Mouse (Mus musculus): Measurements from ENCODE around the gene Zdhhc7. TPM values are rescaled to one million over a fixed set of nuclear protein-coding genes. Genes with fewer than 3 reads are reported as not detected.

Gene Zdhhc7
- total and polyA plus RNA-seq, 2 experiments from 2014 or later: 35.2 to 86.8 TPM

DNA sequence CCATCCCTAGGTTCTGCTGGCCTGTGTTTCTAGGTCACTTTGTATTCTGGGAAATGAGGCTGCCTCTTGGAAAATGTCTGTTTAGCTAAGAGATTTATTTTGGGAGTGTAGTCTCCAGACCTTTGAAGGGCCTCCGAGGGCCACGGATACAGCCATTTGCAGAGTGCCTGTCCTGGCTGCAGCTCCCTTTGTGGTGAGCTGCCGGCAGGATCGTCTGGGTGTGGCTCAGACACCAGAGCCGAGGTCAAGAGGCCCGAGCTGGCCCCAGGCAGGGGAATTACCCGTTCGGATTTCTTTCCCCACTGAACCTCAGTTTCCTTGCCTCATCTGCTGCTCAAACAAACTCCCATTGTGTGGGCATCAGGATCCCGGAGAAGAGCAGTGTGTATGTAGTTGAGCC is 65.2 kb downstream of the Zdhhc7 start:
- 22% methylated on average over 9 of the region's 9 CpGs for WGBS
- ATAC-seq (ENCODE audit: insufficient read depth, low read depth) (no peak), DNase-seq (ENCODE audit: low spot score) (no peak)
- Histone ChIP-seq H3K27ac (ENCODE audit: low read depth) (no peak overlapping the region), H3K9me3 (replicated peaks; ENCODE audit: control insufficient read depth, low read length) (no peaks in the 10 kb centered on the region), H3K4me1 (ENCODE audit: control insufficient read depth, insufficient read depth) (peaks cover 23% of the 10 kb centered on the region; the same call in 1 of the 2 replicates), H3K27me3 (ENCODE audit: control insufficient read depth, insufficient read depth, low read length) (peaks cover 6% of the 10 kb centered on the region; the same call in 1 of the 2 replicates), H3K9ac (replicated peaks; ENCODE audit: low read depth, low read length) (no peak overlapping the region), H3K4me3 (ENCODE audit: low read depth, low read length) (no peak overlapping the region), H3K36me3 (replicated peaks; ENCODE audit: control insufficient read depth, insufficient read depth, low read length) (no peaks in the 10 kb centered on the region), H3K4me2 (ENCODE audit: low read depth, low read length) (no peak overlapping the region)
- no peak for TF ChIP-seq EP300 (IDR thresholded peaks at IDR 0.05; ENCODE audit: low read depth)

- Histone ChIP-seq H3K27me3 (ENCODE audit: control insufficient read depth, insufficient read depth, low read length) (peaks cover 6% of the 10 kb centered on the region; the same call in 1 of the 2 replicates), H3K36me3 (replicated peaks; ENCODE audit: control insufficient read depth, insufficient read depth, low read length) (no peaks in the 10 kb centered on the region), H3K4me2 (ENCODE audit: low read depth, low read length) (no peak overlapping the region), H3K9ac (replicated peaks; ENCODE audit: low read depth, low read length) (no peak overlapping the region), H3K9me3 (replicated peaks; ENCODE audit: control insufficient read depth, low read length) (no peaks in the 10 kb centered on the region), H3K27ac (ENCODE audit: low read depth) (peak overlapping the region; percentile 27; the same call in 1 of the 2 replicates), H3K4me1 (ENCODE audit: control insufficient read depth, insufficient read depth) (peaks cover 16% of the 10 kb centered on the region; the same call in 1 of the 2 replicates), H3K4me3 (ENCODE audit: low read depth, low read length) (no peak overlapping the region)
- 65% methylated on average over 6 of the region's 6 CpGs for WGBS
- no peak for ATAC-seq (ENCODE audit: insufficient read depth, low read depth)
- TF ChIP-seq EP300 (IDR thresholded peaks at IDR 0.05; ENCODE audit: low read depth): no peak
- TF ChIP-seq CTCF (IDR thresholded peaks at IDR 0.05; ENCODE audit: low read depth): no peak
- no peak for DNase-seq (ENCODE audit: low spot score)
These were observed 66.8 kb downstream of the Zdhhc7 start for GRCm38 (mm10) chr8:120034471-120034870.

DNA sequence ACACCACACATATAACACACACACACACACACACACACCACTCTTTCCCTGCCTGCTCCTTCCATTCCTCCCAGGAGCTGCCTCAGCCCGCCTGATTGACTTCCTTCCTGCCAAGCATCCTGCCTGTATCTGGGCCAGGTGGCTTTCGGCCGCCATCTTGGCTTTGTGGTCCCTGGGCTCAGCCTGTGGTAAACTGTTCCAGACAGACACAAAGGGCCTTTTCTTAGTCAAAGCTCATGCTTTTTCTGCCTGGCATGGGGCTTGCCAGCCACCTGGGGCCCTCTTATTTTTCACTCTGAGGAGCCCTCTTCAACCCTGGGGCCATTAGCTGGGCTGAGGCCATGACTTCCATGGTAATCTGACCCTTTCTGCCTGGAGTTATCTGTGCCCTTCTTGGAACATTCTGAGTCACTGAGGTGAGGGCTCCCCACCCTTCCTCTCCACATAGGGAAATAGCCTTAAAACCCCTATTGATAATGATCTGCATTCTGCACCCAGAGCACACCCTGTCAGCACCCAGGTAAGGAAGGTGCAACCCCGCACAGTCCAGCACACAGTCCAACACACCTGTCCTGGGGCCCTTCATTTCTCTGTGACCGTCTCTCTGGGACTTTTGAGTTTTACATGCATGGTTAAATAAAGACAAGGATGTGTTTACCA is 68.6 kb downstream of the Zdhhc7 start:
- Histone ChIP-seq H3K36me3 (replicated peaks; ENCODE audit: control insufficient read depth, insufficient read depth, low read length) (no peaks in the 10 kb centered on the region), H3K4me2 (ENCODE audit: low read depth, low read length) (no peak overlapping the region), H3K27me3 (ENCODE audit: control insufficient read depth, insufficient read depth, low read length) (no peaks in the 10 kb centered on the region), H3K9ac (replicated peaks; ENCODE audit: low read depth, low read length) (no peak overlapping the region), H3K9me3 (replicated peaks; ENCODE audit: control insufficient read depth, low read length) (no peaks in the 10 kb centered on the region), H3K4me1 (ENCODE audit: control insufficient read depth, insufficient read depth) (peaks cover 15% of the 10 kb centered on the region; the same call in 1 of the 2 replicates), H3K27ac (ENCODE audit: low read depth) (no peak overlapping the region; the same call in 1 of the 2 replicates), H3K4me3 (ENCODE audit: low read depth, low read length) (no peak overlapping the region)
- DNase-seq (ENCODE audit: low spot score) (no peak), ATAC-seq (ENCODE audit: insufficient read depth, low read depth) (no peak)
- TF ChIP-seq CTCF (IDR thresholded peaks at IDR 0.05; ENCODE audit: low read depth) (no peak), EP300 (IDR thresholded peaks at IDR 0.05; ENCODE audit: low read depth) (no peak)
- 91% methylated on average over 5 of the region's 5 CpGs for WGBS

Other genes with a start within 250 kb of the Zdhhc7 start
- 6.5 and 10.0 TPM in 2 replicates for gene Klhl36, start 239.2 kb downstream of the Zdhhc7 start, total RNA-seq (2014; rRNA removed; ENCODE audit: low replicate concordance)
- 6.7 and 6.9 TPM in 2 replicates for gene Klhl36, start 239.2 kb downstream of the Zdhhc7 start, polyA plus RNA-seq (2015; fragmentation: Nextera tagmentation; extraction: Ambion mirVana)
- gene Usp10, start 191.1 kb downstream of the Zdhhc7 start, total RNA-seq (2014; rRNA removed; ENCODE audit: low replicate concordance): 36.6 and 44.0 TPM in 2 replicates
- gene Usp10, start 191.1 kb downstream of the Zdhhc7 start, polyA plus RNA-seq (2015; fragmentation: Nextera tagmentation; extraction: Ambion mirVana): 47.7 and 54.9 TPM in 2 replicates
- gene Gm20388, start 190.6 kb downstream of the Zdhhc7 start, total RNA-seq (2014; rRNA removed; ENCODE audit: low replicate concordance): 17.3 and 29.1 TPM in 2 replicates
- not detected in 2 replicates for gene Gm20388, start 190.6 kb downstream of the Zdhhc7 start, polyA plus RNA-seq (2015; fragmentation: Nextera tagmentation; extraction: Ambion mirVana)
- gene Crispld2, start 109.0 kb downstream of the Zdhhc7 start, total RNA-seq (2014; rRNA removed; ENCODE audit: low replicate concordance): 5.4 and 15.5 TPM in 2 replicates
- 2.5 and 2.6 TPM in 2 replicates for gene Crispld2, start 109.0 kb downstream of the Zdhhc7 start, polyA plus RNA-seq (2015; fragmentation: Nextera tagmentation; extraction: Ambion mirVana)
- 14.5 and 22.2 TPM in 2 replicates for gene 6430548M08Rik, start 12.7 kb upstream of the Zdhhc7 start, total RNA-seq (2014; rRNA removed; ENCODE audit: low replicate concordance)
- gene 6430548M08Rik, start 12.7 kb upstream of the Zdhhc7 start, polyA plus RNA-seq (2015; fragmentation: Nextera tagmentation; extraction: Ambion mirVana): 7.1 and 8.4 TPM in 2 replicates
- not detected in 2 replicates for gene Fam92b, start 76.0 kb upstream of the Zdhhc7 start, total RNA-seq (2014; rRNA removed; ENCODE audit: low replicate concordance)
- 0.44 TPM in 1 of 2 replicates, not detected in the other for gene Fam92b, start 76.0 kb upstream of the Zdhhc7 start, polyA plus RNA-seq (2015; fragmentation: Nextera tagmentation; extraction: Ambion mirVana)
- gene Gse1, start 127.0 kb upstream of the Zdhhc7 start, total RNA-seq (2014; rRNA removed; ENCODE audit: low replicate concordance): 18.7 and 30.8 TPM in 2 replicates
- gene Gse1, start 127.0 kb upstream of the Zdhhc7 start, polyA plus RNA-seq (2015; fragmentation: Nextera tagmentation; extraction: Ambion mirVana): 4.1 and 5.4 TPM in 2 replicates

Data from heart, postnatal 0 days (tissue).